Mouse (Mus musculus): ENCODE data around the gene Zic4.

Gene Zic4

DNA sequence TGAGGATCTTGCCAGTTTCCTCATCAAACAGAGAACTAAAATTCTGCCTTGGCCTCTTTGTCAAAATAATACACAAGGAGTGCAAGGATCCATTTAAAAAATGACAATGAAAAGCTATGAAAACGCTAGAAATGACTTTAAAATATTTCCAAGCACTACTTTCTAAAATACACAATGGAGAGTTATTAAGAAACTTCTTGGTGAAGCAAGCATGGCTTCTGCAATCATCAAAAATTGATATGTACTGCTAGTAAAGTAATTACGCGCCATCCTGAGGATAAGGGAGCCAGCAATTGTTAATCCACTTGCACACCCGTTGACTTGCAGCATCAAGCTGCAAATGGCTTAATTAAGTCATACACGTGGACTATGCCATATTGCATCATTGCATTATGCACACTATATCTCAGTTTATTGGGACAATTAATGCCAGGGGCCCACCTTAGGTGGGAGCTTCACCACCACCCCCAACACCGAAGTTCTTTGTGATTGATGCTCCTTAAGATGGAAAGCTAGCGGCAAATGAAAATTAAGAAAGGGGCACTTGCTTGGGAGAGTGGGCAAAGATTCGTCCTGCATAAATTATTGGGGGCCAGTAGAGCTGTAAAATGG is 38.4 kb downstream of the Zic4 start:
- no peak for TF ChIP-seq GATA4 (IDR thresholded peaks at IDR 0.05; ENCODE audit: insufficient replicate concordance, low read length)

DNA sequence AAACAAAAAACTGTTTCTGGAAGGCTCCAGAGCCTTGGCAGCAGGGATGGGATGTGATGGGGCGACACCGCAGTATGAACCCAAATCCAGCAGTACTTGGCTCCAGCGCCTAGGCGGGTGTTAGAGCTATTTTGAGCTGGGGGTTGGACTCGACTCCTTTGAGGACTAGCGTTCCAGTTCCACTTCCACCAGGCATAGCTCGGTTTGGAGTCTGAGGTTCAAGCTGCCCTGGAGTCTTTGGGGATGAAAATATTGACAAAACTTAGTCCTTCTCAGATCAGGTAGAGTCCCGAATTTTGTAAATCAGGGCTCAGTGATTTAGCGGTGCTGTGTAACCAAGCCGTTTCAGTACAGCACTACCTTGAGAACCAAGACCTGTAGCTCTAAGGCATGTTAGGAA is 39.3 kb downstream of the Zic4 start:
- no peak for TF ChIP-seq GATA4 (IDR thresholded peaks at IDR 0.05; ENCODE audit: insufficient replicate concordance, low read length)

DNA sequence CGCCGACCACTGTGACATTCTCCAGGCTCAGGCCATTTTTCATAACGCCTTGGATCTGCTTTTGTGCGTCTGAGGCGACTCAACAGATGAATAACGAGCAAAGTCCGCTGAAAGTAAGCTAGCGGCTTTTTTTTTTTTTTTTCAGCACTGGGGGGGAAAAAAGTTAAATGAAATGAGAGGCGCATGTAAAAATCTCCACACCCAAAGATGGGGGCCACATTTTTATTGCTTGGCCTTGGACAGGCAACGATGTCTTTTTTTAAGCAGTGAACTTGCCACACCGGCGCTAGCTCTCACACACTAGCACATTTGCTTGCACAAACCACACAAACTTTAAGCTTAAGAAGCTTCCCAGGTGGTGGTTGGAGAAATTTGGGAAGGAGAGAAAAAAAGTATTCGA is 42.0 kb downstream of the Zic4 start:
- no peak for TF ChIP-seq GATA4 (IDR thresholded peaks at IDR 0.05; ENCODE audit: insufficient replicate concordance, low read length)

DNA sequence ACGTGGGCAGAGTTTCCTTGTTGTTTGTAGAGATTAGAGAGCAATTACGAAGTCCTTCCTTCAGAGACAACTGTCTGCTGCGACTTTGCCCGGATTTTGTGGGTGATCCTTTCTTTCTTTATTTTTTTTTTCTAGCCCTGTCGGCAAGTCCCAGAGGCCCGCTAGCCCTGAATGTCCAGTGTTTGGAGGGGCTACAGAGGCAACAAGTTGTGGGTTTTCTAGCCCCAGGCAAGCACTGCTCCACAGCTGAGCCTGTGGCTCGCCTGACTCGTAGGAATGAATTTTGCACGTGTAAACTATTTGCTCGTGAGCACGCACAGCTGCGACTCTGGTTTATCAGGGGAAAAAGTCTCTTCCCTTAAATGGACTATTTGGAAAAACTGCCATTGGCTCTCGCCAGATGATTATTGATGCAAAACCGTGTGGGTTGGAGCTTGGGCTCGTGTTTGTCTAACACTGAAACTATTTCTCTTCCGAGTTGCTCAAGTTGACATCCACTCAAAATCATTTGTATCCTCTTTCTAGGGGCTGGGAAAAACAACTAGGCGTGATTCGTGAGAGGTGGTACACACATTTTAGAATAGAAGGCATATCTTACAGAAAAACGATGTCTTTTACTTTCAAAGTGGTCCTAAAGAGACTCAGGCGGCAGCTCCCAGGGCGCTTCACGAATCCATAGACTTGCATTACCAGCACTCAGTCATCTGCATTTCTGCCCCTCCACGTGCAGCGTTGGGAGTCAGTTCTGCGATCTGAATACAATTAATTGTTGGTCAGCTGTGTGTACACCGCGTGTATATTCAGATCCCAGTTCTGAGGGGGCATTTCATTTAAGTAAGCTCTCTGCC is 42.9 kb downstream of the Zic4 start:
- no peak for TF ChIP-seq GATA4 (IDR thresholded peaks at IDR 0.05; ENCODE audit: insufficient replicate concordance, low read length)

DNA sequence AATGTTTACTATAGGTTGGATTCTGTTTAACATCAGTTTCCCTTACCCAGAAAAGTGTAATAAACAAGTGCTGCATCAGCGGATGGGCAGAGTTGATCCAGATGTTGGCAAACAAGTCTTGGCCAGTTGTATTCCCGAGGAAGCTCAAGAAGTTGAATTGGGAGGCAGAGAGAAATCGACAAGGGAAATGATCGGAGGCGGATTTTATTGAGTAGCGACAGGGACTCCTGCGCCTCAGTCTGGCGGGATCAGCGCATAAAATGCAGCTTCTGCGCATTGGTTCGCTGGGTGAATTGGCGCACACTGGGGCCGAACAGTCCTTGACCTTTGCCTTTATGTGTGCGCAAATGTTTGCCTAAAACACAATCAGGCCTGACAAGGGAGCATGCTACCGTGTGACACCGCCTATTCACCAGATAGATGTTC is 43.6 kb downstream of the Zic4 start:
- TF ChIP-seq GATA4 (IDR thresholded peaks at IDR 0.05; ENCODE audit: insufficient replicate concordance, low read length) = no peak

DNA sequence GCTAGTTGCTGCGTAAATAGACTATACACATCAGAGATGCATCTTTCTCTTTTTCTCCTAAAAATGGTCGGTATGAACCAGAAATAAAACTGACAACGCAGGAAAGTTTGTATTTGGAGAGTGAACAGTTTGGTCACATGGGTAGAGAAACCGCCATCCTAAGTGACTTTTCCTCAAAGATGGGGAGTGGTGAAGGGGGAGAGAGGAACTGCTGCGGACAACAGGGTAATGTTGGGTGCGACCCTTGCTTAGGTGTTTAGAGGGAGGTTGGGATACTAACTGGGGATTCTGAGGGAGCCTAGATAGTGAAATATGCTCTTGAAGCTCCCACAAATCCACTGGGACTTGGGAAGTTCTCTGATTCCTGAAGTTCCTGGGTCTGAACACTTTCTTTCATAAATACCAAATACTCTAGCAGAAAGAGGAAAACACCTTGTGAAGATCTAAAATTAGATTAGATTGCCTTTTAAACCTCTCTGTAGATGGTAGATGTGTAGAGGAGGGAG is 44.1 kb downstream of the Zic4 start:
- no peak for TF ChIP-seq GATA4 (IDR thresholded peaks at IDR 0.05; ENCODE audit: insufficient replicate concordance, low read length)

DNA sequence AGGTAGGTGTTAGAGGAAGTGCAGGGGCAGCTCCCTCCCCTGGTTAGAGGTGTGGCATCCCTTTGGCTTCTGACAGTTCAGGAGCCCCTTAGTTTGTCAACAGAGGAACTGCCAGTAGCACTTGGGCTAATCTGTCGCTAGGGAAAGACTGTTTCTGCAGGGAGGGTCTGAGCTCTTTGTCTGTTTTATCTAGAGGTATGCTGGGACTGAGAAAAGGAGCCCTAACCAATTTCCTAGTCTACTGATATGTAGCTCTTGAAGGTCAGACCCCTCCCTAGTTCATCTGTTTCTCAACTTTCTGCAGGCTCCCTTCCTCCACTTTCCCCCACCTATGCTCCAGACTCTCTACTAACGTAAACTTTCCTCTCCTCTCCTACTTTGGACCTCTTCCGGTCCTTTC is 47.6 kb downstream of the Zic4 start:
- no peak for TF ChIP-seq GATA4 (IDR thresholded peaks at IDR 0.05; ENCODE audit: insufficient replicate concordance, low read length)

DNA sequence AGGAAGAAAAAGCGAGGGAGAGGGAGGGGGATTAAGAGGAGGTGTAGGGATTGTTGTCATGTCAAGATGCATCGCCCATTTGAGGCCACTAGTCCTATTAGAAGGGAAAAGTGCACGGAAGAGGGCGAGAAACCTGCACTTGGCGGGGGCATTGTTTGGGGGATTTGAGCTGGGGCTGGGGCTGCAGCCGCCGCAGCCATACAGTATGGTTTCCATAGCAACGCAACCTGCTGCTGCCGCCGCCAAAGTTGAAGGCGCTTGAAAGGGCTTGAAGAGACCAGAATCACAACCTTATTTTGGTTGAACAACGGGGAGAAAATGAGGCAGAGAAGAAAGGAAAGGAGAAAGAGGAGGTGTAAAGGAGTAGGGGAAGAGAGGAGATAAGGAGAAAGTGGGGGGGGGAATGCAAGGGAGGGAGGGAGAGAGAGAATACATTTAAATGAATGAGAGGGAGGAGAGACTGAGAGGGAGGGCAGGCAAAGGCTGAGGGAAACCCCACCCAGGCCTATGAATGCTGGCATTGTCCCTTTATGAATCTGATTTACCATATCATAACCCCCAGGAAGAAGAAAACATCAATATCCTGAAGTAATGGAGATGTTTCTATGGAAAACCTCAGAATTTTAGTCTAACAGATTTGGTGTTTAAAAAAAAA is 51.9 kb downstream of the Zic4 start:
- no peak for TF ChIP-seq GATA4 (IDR thresholded peaks at IDR 0.05; ENCODE audit: insufficient replicate concordance, low read length)

DNA sequence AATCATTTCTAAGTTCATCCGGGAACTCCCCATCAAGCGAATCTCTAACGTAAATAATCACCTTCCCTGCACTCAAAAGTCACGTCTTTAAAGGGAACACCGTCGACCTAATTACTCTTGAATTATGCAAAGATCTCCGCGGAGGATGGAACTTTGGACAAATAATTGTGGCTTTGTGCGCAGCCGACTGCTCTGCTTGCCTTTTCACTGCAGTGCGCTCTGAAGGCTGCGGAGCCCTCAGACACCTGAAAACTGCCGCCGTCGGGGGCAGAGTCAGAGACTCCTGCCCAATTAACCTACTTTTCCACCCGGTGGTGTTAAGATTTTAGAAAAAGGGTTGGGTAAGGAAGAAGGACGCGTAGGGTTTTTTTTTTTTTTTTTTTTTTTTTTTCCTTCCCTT is 58.2 kb downstream of the Zic4 start:
- no peak for TF ChIP-seq GATA4 (IDR thresholded peaks at IDR 0.05; ENCODE audit: insufficient replicate concordance, low read length)

Measured in liver, adult (tissue).